13 mouse cellular contexts compared by ENCODE assay signal in the genomic region with DNA sequence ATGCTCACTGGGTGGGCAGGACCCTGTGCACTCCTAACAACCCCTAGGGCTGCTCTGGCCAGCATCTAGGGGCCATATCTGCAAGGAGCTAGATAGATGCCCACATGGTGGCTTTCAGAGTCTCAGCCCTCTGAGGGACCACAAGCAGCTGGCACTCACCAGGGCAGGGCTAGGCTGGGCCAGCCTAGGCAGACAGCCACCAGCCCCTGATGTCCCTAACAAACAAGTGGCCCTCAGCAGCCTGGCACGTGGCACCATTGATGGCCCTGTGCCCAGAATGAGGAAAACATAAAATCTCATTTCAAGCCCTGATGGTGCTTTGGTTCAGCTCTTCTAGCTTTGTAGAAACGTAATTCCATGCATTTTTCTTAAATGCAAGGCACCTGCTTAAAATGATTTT.
DNase-seq lines count a peak whose midpoint lies in the region; ATAC-seq and TF ChIP-seq lines count a peak whose summit lies in the region.
"Had no signal": no experiment of that assay in that cellular context is flagged by ENCODE, and none has a peak within 500 bp of the region (broad histone marks: within the 10 kb centered on the region; RNA-seq: fewer than 3 reads in every experiment).

No protein-coding gene starts in this region.

- no peaks in the 10 kb centered on the region for H3K9me3 ChIP-seq in forebrain, embryonic 15.5 days
- no peaks in the 10 kb centered on the region for H3K9me3 ChIP-seq in forebrain, embryonic 11.5 days (ENCODE audit: control insufficient read depth, low read length)
- no peaks in the 10 kb centered on the region for H3K9me3 ChIP-seq in lung, postnatal 0 days (ENCODE audit: low read length)
- H3K9me3 ChIP-seq: limb, embryonic 13.5 days had no signal

- no peak overlapping the region for H3K4me3 ChIP-seq in forebrain, embryonic 15.5 days
- no peak overlapping the region for H3K4me3 ChIP-seq in forebrain, embryonic 11.5 days (ENCODE audit: low read depth, low read length)
- no peak overlapping the region for H3K4me3 ChIP-seq in lung, postnatal 0 days (ENCODE audit: low read depth, low read length)
- H3K4me3 ChIP-seq: heart, adult 2 months; limb, embryonic 13.5 days had no signal

- DNase-seq in forebrain, embryonic 11.5 days (ENCODE audit: low spot score) = no peak
- DNase-seq in lung, postnatal 0 days (ENCODE audit: low spot score) = no peak
- DNase-seq in lung, adult 18-20 months = no peak
- DNase-seq in cerebellum, adult 18-20 months = peak; percentile 66 to 70
- peak; percentile 74 for DNase-seq in kidney, adult 9 months
- no peak for DNase-seq in embryo, embryonic 10.5 days (ENCODE audit: low spot score)
- DNase-seq: adrenal gland, adult 2 months; B cell, adult 2 months; embryo, embryonic 11 days; heart, adult 2 months had no signal

- 0 out of 2 replicates have a peak, but pooled peaks have one; percentile 55 for ATAC-seq in forebrain, embryonic 15.5 days (replicated peaks)
- ATAC-seq in forebrain, embryonic 11.5 days (replicated peaks; ENCODE audit: low FRiP score) = no peak
- ATAC-seq in lung, postnatal 0 days = 0 out of 2 replicates have a peak, but pooled peaks have one; percentile 33
- no peak for ATAC-seq in frontal cortex, adult (ENCODE audit: low TSS enrichment)

- 0 out of 2 replicates have a peak, but pooled peaks cover 7% of the 10 kb centered on the region for H3K27me3 ChIP-seq in forebrain, embryonic 15.5 days
- no peaks in the 10 kb centered on the region for H3K27me3 ChIP-seq in forebrain, embryonic 11.5 days (ENCODE audit: control insufficient read depth, insufficient read depth, low read length)
- no peaks in the 10 kb centered on the region for H3K27me3 ChIP-seq in lung, postnatal 0 days (replicated peaks; ENCODE audit: insufficient read depth, low read length)

- no peak overlapping the region for H3K27ac ChIP-seq in forebrain, embryonic 15.5 days (replicated peaks)
- H3K27ac ChIP-seq in forebrain, embryonic 11.5 days (ENCODE audit: low read depth, low read length) = no peak overlapping the region
- H3K27ac ChIP-seq in lung, postnatal 0 days (ENCODE audit: low read length) = no peak overlapping the region
- H3K27ac ChIP-seq: heart, adult 2 months; limb, embryonic 13.5 days had no signal

- no peak overlapping the region for H3K9ac ChIP-seq in forebrain, embryonic 15.5 days (replicated peaks)
- no peak overlapping the region for H3K9ac ChIP-seq in forebrain, embryonic 11.5 days (ENCODE audit: low read length)
- H3K9ac ChIP-seq in lung, postnatal 0 days (replicated peaks; ENCODE audit: low read depth) = no peak overlapping the region
- H3K9ac ChIP-seq: limb, embryonic 13.5 days had no signal

- WGBS in forebrain, embryonic 15.5 days = 33% methylated on average over 2 of the region's 2 CpGs
- WGBS in forebrain, embryonic 11.5 days = 63% methylated on average over 2 of the region's 2 CpGs
- WGBS in lung, postnatal 0 days = 43% methylated on average over 2 of the region's 2 CpGs

- no peak overlapping the region for H3K4me2 ChIP-seq in forebrain, embryonic 15.5 days (replicated peaks)
- no peak overlapping the region for H3K4me2 ChIP-seq in forebrain, embryonic 11.5 days (ENCODE audit: low read depth, low read length, severe bottlenecking)
- no peak overlapping the region for H3K4me2 ChIP-seq in lung, postnatal 0 days (replicated peaks; ENCODE audit: low read depth, low read length)
- H3K4me2 ChIP-seq: limb, embryonic 13.5 days had no signal

- H3K4me1 ChIP-seq in forebrain, embryonic 15.5 days = peaks cover 8% of the 10 kb centered on the region; the same call in 1 of the 2 replicates
- H3K4me1 ChIP-seq in forebrain, embryonic 11.5 days (replicated peaks; ENCODE audit: control insufficient read depth, insufficient read depth, low read length) = no peaks in the 10 kb centered on the region
- H3K4me1 ChIP-seq in lung, postnatal 0 days (ENCODE audit: insufficient read depth, low read depth, low read length) = no peaks in the 10 kb centered on the region

- no peak for TF ChIP-seq EP300 in lung, postnatal 0 days (IDR thresholded peaks at IDR 0.05)

- no peak for TF ChIP-seq CTCF in lung, postnatal 0 days (IDR thresholded peaks at IDR 0.05)

- no peaks in the 10 kb centered on the region for H3K36me3 ChIP-seq in forebrain, embryonic 15.5 days
- H3K36me3 ChIP-seq in forebrain, embryonic 11.5 days (ENCODE audit: control insufficient read depth, insufficient read depth, low read length) = no peaks in the 10 kb centered on the region
- H3K36me3 ChIP-seq in lung, postnatal 0 days (ENCODE audit: insufficient read depth, low read length) = no peaks in the 10 kb centered on the region
- H3K36me3 ChIP-seq: limb, embryonic 13.5 days had no signal

Comparison
In these comparisons a context has a peak if more than half of its experiments do, and no peak if none do; other contexts are left out.
1. ATAC-seq: peak in forebrain, embryonic 15.5 days (single experiment) and lung, postnatal 0 days (single experiment); none in forebrain, embryonic 11.5 days (single experiment) and frontal cortex, adult (single experiment).
2. DNase-seq: peak in cerebellum, adult 18-20 months (2 of 2) and kidney, adult 9 months (single experiment); none in forebrain, embryonic 11.5 days (single experiment), lung, postnatal 0 days (single experiment), lung, adult 18-20 months (0 of 2) and embryo, embryonic 10.5 days (single experiment).